Mouse (Mus musculus): ENCODE measurements around the gene Zscan25. TPM values are rescaled to one million over a fixed set of nuclear protein-coding genes. Genes with fewer than 3 reads are reported as not detected.
"Not testable (repeated sequence)": the region's sequence is repeated elsewhere in the genome, so short reads cannot be mapped to it uniquely, and the experiment has no call there.

The Zscan25 gene
- total and polyA plus RNA-seq, 2 experiments from 2014 or later = 0.48 to 27.4 TPM

DNA sequence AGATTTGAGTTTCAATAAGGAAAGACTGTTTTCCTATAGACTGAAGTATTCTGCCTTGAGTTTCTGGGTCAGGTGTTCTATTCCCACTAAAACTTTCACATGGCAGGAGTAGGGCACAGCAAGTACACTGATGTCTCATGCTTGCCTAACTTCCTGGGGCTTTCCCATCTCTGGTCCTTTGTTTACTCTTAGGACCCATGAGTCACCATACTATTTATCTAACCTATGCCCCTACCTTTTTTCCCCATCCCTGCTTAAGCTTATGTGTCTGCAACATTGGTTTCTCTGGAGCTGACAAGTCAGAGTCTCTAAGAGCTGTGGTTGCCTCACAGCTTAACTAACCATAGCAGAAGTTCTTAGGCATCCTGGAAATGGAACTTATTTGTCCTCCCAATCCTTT, 33.5 kb downstream of the Zscan25 start:
- Histone ChIP-seq H3K9me3 (ENCODE audit: low read length) (no peaks in the 10 kb centered on the region), H3K9ac (no peak overlapping the region), H3K27me3 (ENCODE audit: insufficient read depth, low read length) (no peaks in the 10 kb centered on the region), H3K36me3 (ENCODE audit: insufficient read depth) (no peaks in the 10 kb centered on the region), H3K4me1 (ENCODE audit: insufficient read depth) (no peaks in the 10 kb centered on the region), H3K4me3 (ENCODE audit: low read depth, low read length) (no peak overlapping the region), H3K4me2 (ENCODE audit: low read depth) (no peak overlapping the region), H3K27ac (ENCODE audit: low read depth, low read length) (no peak overlapping the region)
- DNase-seq (no peak), ATAC-seq (no peak)
- TF ChIP-seq CTCF (IDR thresholded peaks at IDR 0.05; ENCODE audit: low read depth) = no peak

DNA sequence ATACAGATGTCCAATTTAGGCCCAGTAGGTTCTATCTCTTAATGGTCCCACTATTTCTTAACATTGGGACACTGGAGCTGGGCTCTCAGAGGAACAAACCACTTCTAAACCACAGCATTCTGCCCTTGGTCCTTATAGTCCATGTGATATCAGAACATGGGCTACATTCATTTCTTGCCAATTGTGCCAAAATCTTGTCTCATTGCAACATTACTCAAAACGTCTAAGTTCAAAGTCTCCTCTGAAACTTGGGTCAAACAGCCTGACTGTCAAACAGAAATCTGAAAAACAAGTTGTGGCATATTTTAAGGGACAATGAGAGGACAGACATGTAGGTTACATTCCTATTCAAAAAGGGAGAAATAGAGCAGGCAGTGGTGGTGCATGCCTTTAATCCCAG, 36.8 kb downstream of the Zscan25 start:
- 95% methylated on average over 1 of the region's 1 CpGs for WGBS

DNA sequence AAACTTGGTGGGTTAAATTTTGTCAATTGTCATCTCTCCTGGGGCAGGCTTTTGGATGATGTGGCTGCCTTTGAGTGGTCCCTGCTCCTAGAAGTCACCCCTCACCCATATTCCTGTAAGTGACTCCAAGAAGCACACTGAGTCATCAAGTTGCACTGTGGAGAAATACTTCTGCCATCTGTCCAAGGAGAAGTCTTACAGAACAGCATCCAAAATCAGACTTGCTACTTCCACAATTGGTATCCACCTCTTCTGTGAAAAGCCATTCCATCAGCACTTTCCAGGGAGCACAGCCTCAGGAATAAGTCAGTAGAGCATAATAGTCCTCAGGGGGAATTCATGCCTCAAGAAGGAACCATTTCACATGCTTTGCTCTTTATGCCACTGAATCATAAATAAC, 58.5 kb downstream of the Zscan25 start:
- not testable (repeated sequence) for DNase-seq; H3K36me3 ChIP-seq (ENCODE audit: insufficient read depth); ATAC-seq; H3K4me1 ChIP-seq (ENCODE audit: insufficient read depth); H3K4me2 ChIP-seq (ENCODE audit: low read depth); H3K27ac ChIP-seq (ENCODE audit: low read depth, low read length); H3K9me3 ChIP-seq (ENCODE audit: low read length); H3K4me3 ChIP-seq (ENCODE audit: low read depth, low read length); H3K9ac ChIP-seq; H3K27me3 ChIP-seq (ENCODE audit: insufficient read depth, low read length)

More for the DNA sequence above, 36.8 kb downstream of the Zscan25 start:
- H3K4me1 ChIP-seq (ENCODE audit: insufficient read depth) = no peaks in the 10 kb centered on the region
- ATAC-seq (no peak), DNase-seq (no peak)
- 0 out of 2 replicates have a peak, but pooled peaks cover 2% of the 10 kb centered on the region for H3K9me3 ChIP-seq (ENCODE audit: low read length)
- H3K4me3 ChIP-seq (ENCODE audit: low read depth, low read length) = no peak overlapping the region
- H3K4me2 ChIP-seq (ENCODE audit: low read depth) = no peak overlapping the region
- TF ChIP-seq CTCF (IDR thresholded peaks at IDR 0.05; ENCODE audit: low read depth) = no peak
- H3K9ac ChIP-seq = no peak overlapping the region
- no peaks in the 10 kb centered on the region for H3K27me3 ChIP-seq (ENCODE audit: insufficient read depth, low read length)
- H3K36me3 ChIP-seq (ENCODE audit: insufficient read depth) = no peaks in the 10 kb centered on the region
- H3K27ac ChIP-seq (ENCODE audit: low read depth, low read length) = no peak overlapping the region

Other genes with a start within 250 kb of the Zscan25 start
- not detected in 2 replicates for gene Gm4871, start 247.7 kb upstream of the Zscan25 start, total RNA-seq (2014; rRNA removed)
- gene Gm4871, start 247.7 kb upstream of the Zscan25 start, polyA plus RNA-seq (2015; fragmentation: Nextera tagmentation; extraction: Ambion mirVana) = not detected in 2 replicates
- gene 1700018F24Rik, start 237.5 kb upstream of the Zscan25 start, total RNA-seq (2014; rRNA removed) = not detected in 2 replicates
- not detected in 2 replicates for gene 1700018F24Rik, start 237.5 kb upstream of the Zscan25 start, polyA plus RNA-seq (2015; fragmentation: Nextera tagmentation; extraction: Ambion mirVana)
- gene Arpc1a, start 196.7 kb upstream of the Zscan25 start, total RNA-seq (2014; rRNA removed) = 146 and 156 TPM in 2 replicates
- gene Arpc1a, start 196.7 kb upstream of the Zscan25 start, polyA plus RNA-seq (2015; fragmentation: Nextera tagmentation; extraction: Ambion mirVana) = 246 and 273 TPM in 2 replicates
- 0.46 TPM in 1 of 2 replicates, not detected in the other for gene Kpna7, start 196.5 kb upstream of the Zscan25 start, total RNA-seq (2014; rRNA removed)
- gene Kpna7, start 196.5 kb upstream of the Zscan25 start, polyA plus RNA-seq (2015; fragmentation: Nextera tagmentation; extraction: Ambion mirVana) = not detected in 2 replicates
- 28.6 and 34.2 TPM in 2 replicates for gene Arpc1b, start 166.3 kb upstream of the Zscan25 start, total RNA-seq (2014; rRNA removed)
- gene Arpc1b, start 166.3 kb upstream of the Zscan25 start, polyA plus RNA-seq (2015; fragmentation: Nextera tagmentation; extraction: Ambion mirVana) = 59.9 and 67.1 TPM in 2 replicates
- 65.9 and 66.4 TPM in 2 replicates for gene Pdap1, start 140.3 kb upstream of the Zscan25 start, total RNA-seq (2014; rRNA removed)
- 135 and 140 TPM in 2 replicates for gene Pdap1, start 140.3 kb upstream of the Zscan25 start, polyA plus RNA-seq (2015; fragmentation: Nextera tagmentation; extraction: Ambion mirVana)
- gene Bud31, start 140.1 kb upstream of the Zscan25 start, total RNA-seq (2014; rRNA removed) = 127 and 138 TPM in 2 replicates
- 166 and 206 TPM in 2 replicates for gene Bud31, start 140.1 kb upstream of the Zscan25 start, polyA plus RNA-seq (2015; fragmentation: Nextera tagmentation; extraction: Ambion mirVana)
- gene Ptcd1, start 113.4 kb upstream of the Zscan25 start, total RNA-seq (2014; rRNA removed) = 30.1 and 32.6 TPM in 2 replicates
- gene Ptcd1, start 113.4 kb upstream of the Zscan25 start, polyA plus RNA-seq (2015; fragmentation: Nextera tagmentation; extraction: Ambion mirVana) = 20.4 and 21.7 TPM in 2 replicates
- gene Cpsf4, start 113.3 kb upstream of the Zscan25 start, total RNA-seq (2014; rRNA removed) = 47.9 and 52.7 TPM in 2 replicates
- 38.1 and 39.2 TPM in 2 replicates for gene Cpsf4, start 113.3 kb upstream of the Zscan25 start, polyA plus RNA-seq (2015; fragmentation: Nextera tagmentation; extraction: Ambion mirVana)
- gene Atp5j2, start 88.4 kb upstream of the Zscan25 start, total RNA-seq (2014; rRNA removed) = 139 and 295 TPM in 2 replicates
- gene Atp5j2, start 88.4 kb upstream of the Zscan25 start, polyA plus RNA-seq (2015; fragmentation: Nextera tagmentation; extraction: Ambion mirVana) = 570 and 702 TPM in 2 replicates
- 15.6 and 16.0 TPM in 2 replicates for gene Zkscan14, start 78.6 kb upstream of the Zscan25 start, total RNA-seq (2014; rRNA removed)
- 11.7 TPM in 2 replicates for gene Zkscan14, start 78.6 kb upstream of the Zscan25 start, polyA plus RNA-seq (2015; fragmentation: Nextera tagmentation; extraction: Ambion mirVana)
- gene Zkscan5, start 75.9 kb upstream of the Zscan25 start, total RNA-seq (2014; rRNA removed) = 16.2 and 18.6 TPM in 2 replicates
- gene Zkscan5, start 75.9 kb upstream of the Zscan25 start, polyA plus RNA-seq (2015; fragmentation: Nextera tagmentation; extraction: Ambion mirVana) = 11.3 and 12.2 TPM in 2 replicates
- gene Zfp655, start 48.8 kb upstream of the Zscan25 start, total RNA-seq (2014; rRNA removed) = 28.2 and 36.2 TPM in 2 replicates
- gene Zfp655, start 48.8 kb upstream of the Zscan25 start, polyA plus RNA-seq (2015; fragmentation: Nextera tagmentation; extraction: Ambion mirVana) = 23.9 and 25.7 TPM in 2 replicates
- not detected in 2 replicates for gene Cyp3a57, start 64.8 kb downstream of the Zscan25 start, total RNA-seq (2014; rRNA removed)
- not detected in 2 replicates for gene Cyp3a57, start 64.8 kb downstream of the Zscan25 start, polyA plus RNA-seq (2015; fragmentation: Nextera tagmentation; extraction: Ambion mirVana)
- not detected in 2 replicates for gene Cyp3a16, start 189.2 kb downstream of the Zscan25 start, total RNA-seq (2014; rRNA removed)
- gene Cyp3a16, start 189.2 kb downstream of the Zscan25 start, polyA plus RNA-seq (2015; fragmentation: Nextera tagmentation; extraction: Ambion mirVana) = not detected in 2 replicates